Mouse (Mus musculus) intestine, embryonic 14.5 days (tissue): Measurements from ENCODE around the gene Casp7. TPM values are rescaled to one million over a fixed set of nuclear protein-coding genes. Genes with fewer than 3 reads are reported as not detected.
A peak's percentile ranks its signal among the peaks of the same experiment; 100 is the strongest.

Experiments used
- ATAC-seq: fragments of 200-750 bp; cut with Nextera tagmentation; replicated peaks from 2 replicates; pipeline ENCODE4 v1.8.0; 2017; ENCODE audit warnings: low read depth, moderate number of reproducible peaks, moderate TSS enrichment, moderate library complexity; ENCODE audit not compliant: low FRiP score, low TSS enrichment
- DNase-seq: peaks from one replicate; pipeline ENCODE4 v3.0.0-alpha.2; 2018; ENCODE audit warnings: low spot score
- H3K27ac ChIP-seq: fragments of 300-500 bp; sonication (generic); 2 replicates; pipeline ENCODE4 v1.5.1; 2014; ENCODE audit warnings: low read depth, mild to moderate bottlenecking, control low read depth
- H3K27me3 ChIP-seq: fragments of 300-500 bp; sonication (generic); replicated peaks from 2 replicates; pipeline ENCODE4 v1.6.1; 2014; ENCODE audit warnings: low read length, control low read depth; ENCODE audit not compliant: control insufficient read depth, insufficient read depth
- H3K36me3 ChIP-seq: fragments of 300-500 bp; sonication (generic); 2 replicates; pipeline ENCODE4 v1.6.1; 2014; ENCODE audit warnings: low read length, control low read depth; ENCODE audit not compliant: control insufficient read depth, insufficient read depth
- H3K4me1 ChIP-seq: fragments of 300-500 bp; sonication (generic); replicated peaks from 2 replicates; pipeline ENCODE4 v1.6.1; 2014; ENCODE audit warnings: low read length, control low read depth, mixed read lengths; ENCODE audit not compliant: control insufficient read depth, insufficient read depth
- H3K4me2 ChIP-seq: fragments of 300-500 bp; sonication (generic); 2 replicates; pipeline ENCODE4 v1.6.1; 2014; ENCODE audit warnings: low read length
- H3K4me3 ChIP-seq: fragments of 300-500 bp; sonication (generic); 2 replicates; pipeline ENCODE4 v1.5.1; 2014; ENCODE audit warnings: low read depth, low read length, control low read depth, mixed read lengths
- H3K9ac ChIP-seq: fragments of 300-500 bp; sonication (generic); 2 replicates; pipeline ENCODE4 v1.6.1; 2014; ENCODE audit warnings: mild to moderate bottlenecking, low read length
- H3K9me3 ChIP-seq: fragments of 300-500 bp; sonication (generic); 2 replicates; pipeline ENCODE4 v1.6.1; 2016; ENCODE audit warnings: low read length, control low read depth; ENCODE audit not compliant: control insufficient read depth
- WGBS: fragments of 180-500 bp; shearing (Covaris S2); extraction: QIAGEN DNeasy Blood & Tissue Kit; methylation state at CpG from one replicate; pipeline ENCODE4 v1.1.7; 2014; 5-methylcytosine and 5-hydroxymethylcytosine counted together
- polyA plus RNA-seq: library from polyadenylated mRNA; unstranded; fragments of >200 nt; fragmentation: Nextera tagmentation; extraction: Ambion mirVana; gene quantifications from 2 replicates; pipeline ENCODE4 v1.2.1, GENCODE M21; 2014

Casp7 gene
- polyA plus RNA-seq, 1 experiment from 2014 or later = 27.1 TPM

- Histone ChIP-seq H3K9ac (no peak overlapping the region), H3K36me3 (no peaks in the 10 kb centered on the region), H3K27ac (peak overlapping the region; percentile 49), H3K27me3 (no peaks in the 10 kb centered on the region), H3K4me2 (0 out of 2 replicates have a peak overlapping the region, but pooled peaks have one; percentile 22), H3K4me3 (no peak overlapping the region), H3K4me1 (peaks cover 14% of the 10 kb centered on the region), H3K9me3 (no peaks in the 10 kb centered on the region)
- 50% methylated on average over 8 of the region's 8 CpGs for WGBS
- DNase-seq (no peak), ATAC-seq (no peak)
Measured at GRCm38 (mm10) chr19:56364563-56364962, 32.4 kb upstream of the Casp7 start.

DNA sequence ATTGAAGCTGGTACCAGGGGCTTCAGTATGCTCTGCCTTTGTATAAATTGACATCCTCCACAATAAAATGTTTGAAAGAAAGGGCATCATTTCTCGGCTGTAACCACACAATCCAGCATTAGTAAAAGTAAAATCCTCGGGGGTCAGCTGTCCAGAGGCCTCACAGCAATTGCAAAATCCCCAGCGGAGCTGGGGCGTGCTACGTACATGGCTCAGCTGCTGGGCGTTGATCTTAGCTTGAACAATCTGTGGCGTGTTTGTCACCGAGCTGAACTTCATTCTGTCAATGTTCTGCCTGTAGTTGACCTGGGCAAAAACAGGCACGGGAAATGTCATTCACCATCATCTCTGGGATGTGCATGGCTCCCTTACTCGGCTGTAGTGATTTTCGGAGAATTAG is 30.8 kb upstream of the Casp7 start:
- 84% methylated on average over 11 of the region's 11 CpGs for WGBS
- H3K36me3 ChIP-seq = no peaks in the 10 kb centered on the region
- H3K27me3 ChIP-seq = no peaks in the 10 kb centered on the region
- ATAC-seq (no peak), DNase-seq (no peak)
- H3K4me2 ChIP-seq = no peak overlapping the region
- H3K4me3 ChIP-seq = no peak overlapping the region
- H3K4me1 ChIP-seq = peaks cover 14% of the 10 kb centered on the region
- H3K27ac ChIP-seq = no peak overlapping the region
- H3K9me3 ChIP-seq = no peaks in the 10 kb centered on the region
- no peak overlapping the region for H3K9ac ChIP-seq

- no peaks in the 10 kb centered on the region for H3K36me3 ChIP-seq
- H3K4me2 ChIP-seq = no peak overlapping the region
- H3K4me3 ChIP-seq = no peak overlapping the region
- peaks cover 14% of the 10 kb centered on the region for H3K4me1 ChIP-seq
- no peak overlapping the region for H3K27ac ChIP-seq
- DNase-seq = no peak
- H3K9me3 ChIP-seq = no peaks in the 10 kb centered on the region
- WGBS = 77% methylated on average over 9 of the region's 9 CpGs
- ATAC-seq = no peak
- H3K9ac ChIP-seq = no peak overlapping the region
- H3K27me3 ChIP-seq = no peaks in the 10 kb centered on the region
Measured at GRCm38 (mm10) chr19:56366625-56367024, 30.3 kb upstream of the Casp7 start.

- H3K9ac ChIP-seq = no peak overlapping the region
- H3K27me3 ChIP-seq = no peaks in the 10 kb centered on the region
- H3K4me1 ChIP-seq = peaks cover 14% of the 10 kb centered on the region
- no peak for ATAC-seq
- H3K9me3 ChIP-seq = no peaks in the 10 kb centered on the region
- H3K27ac ChIP-seq = no peak overlapping the region
- H3K4me3 ChIP-seq = no peak overlapping the region
- no peak overlapping the region for H3K4me2 ChIP-seq
- no peaks in the 10 kb centered on the region for H3K36me3 ChIP-seq
- 46% methylated on average over 7 of the region's 7 CpGs for WGBS
- DNase-seq = no peak
Measured at GRCm38 (mm10) chr19:56367778-56368177, 29.2 kb upstream of the Casp7 start.

DNA sequence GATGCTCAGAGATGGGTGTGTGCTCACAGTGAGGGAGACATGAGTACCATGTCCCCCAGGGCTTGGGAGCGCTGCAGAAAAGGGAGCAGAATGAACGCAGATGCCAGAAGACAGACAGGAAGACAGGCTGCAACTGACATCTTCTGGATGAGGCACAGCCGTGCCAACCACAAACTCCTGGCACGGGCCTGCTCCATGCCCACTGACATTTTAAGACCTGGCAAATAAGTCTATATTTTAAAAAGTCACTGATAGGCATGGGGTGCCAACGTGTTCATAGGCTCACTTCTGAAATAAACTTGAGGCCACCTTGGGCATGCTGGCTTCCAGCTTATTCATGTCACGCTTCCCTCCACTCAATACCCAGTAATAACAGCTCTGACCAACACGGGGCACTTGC is 28.0 kb upstream of the Casp7 start:
- no peaks in the 10 kb centered on the region for H3K9me3 ChIP-seq
- DNase-seq = no peak
- no peak for ATAC-seq
- no peaks in the 10 kb centered on the region for H3K36me3 ChIP-seq
- 89% methylated on average over 7 of the region's 7 CpGs for WGBS
- H3K27ac ChIP-seq = no peak overlapping the region
- no peak overlapping the region for H3K9ac ChIP-seq
- H3K4me1 ChIP-seq = peaks cover 12% of the 10 kb centered on the region
- no peak overlapping the region for H3K4me2 ChIP-seq
- no peaks in the 10 kb centered on the region for H3K27me3 ChIP-seq
- no peak overlapping the region for H3K4me3 ChIP-seq

- H3K9ac ChIP-seq = no peak overlapping the region
- no peak overlapping the region for H3K4me2 ChIP-seq
- no peaks in the 10 kb centered on the region for H3K9me3 ChIP-seq
- H3K36me3 ChIP-seq = no peaks in the 10 kb centered on the region
- H3K27me3 ChIP-seq = no peaks in the 10 kb centered on the region
- H3K27ac ChIP-seq = no peak overlapping the region
- H3K4me1 ChIP-seq = peaks cover 7% of the 10 kb centered on the region
- no peak overlapping the region for H3K4me3 ChIP-seq
- no peak for DNase-seq
- 85% methylated on average over 6 of the region's 6 CpGs for WGBS
- ATAC-seq = no peak
Measured at GRCm38 (mm10) chr19:56370389-56371150, 26.4 kb upstream of the Casp7 start.

DNA sequence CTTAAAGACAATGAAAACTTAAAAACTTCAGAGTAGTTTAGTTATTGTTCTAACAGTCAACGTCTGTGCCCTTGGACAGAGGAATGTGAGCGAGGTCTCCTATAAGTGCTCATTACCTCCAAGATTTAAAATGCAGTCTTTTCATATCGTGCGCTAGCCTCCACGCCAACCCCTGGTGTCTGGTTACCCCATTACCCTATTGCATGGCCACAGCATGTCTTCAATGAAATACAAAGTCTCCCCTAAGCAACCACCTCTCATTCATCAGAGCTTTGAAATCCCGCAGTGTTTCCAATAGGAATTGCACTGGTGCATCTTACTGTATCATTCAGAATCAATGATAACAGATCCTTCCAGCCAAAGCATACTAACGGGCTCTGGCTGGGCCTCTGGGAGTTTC is 24.7 kb upstream of the Casp7 start:
- Histone ChIP-seq H3K9ac (no peak overlapping the region), H3K9me3 (no peaks in the 10 kb centered on the region), H3K4me2 (no peak overlapping the region), H3K27ac (no peak overlapping the region), H3K27me3 (no peaks in the 10 kb centered on the region), H3K4me3 (no peak overlapping the region), H3K4me1 (peaks cover 7% of the 10 kb centered on the region), H3K36me3 (no peaks in the 10 kb centered on the region)
- ATAC-seq = no peak
- no peak for DNase-seq
- 79% methylated on average over 7 of the region's 7 CpGs for WGBS

DNA sequence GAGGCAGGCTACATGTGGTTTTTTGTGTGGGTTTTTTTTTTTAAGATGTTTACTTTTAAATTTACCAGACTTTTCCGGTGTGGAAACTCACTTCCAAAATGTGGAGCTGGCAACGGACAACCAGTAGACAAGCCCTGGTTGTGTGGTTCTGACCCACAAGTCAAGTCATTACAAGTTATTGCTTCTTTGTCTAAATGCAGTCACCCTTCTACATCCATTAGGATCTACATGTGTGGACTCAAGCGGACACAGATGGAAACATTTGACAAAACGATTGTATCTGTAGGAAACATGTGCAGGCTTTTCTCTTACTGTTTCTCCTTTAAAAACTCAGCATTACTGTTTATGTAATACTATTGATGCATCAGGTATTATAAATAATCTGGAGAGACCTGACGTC is 23.7 kb upstream of the Casp7 start:
- peaks cover 6% of the 10 kb centered on the region for H3K4me1 ChIP-seq
- no peaks in the 10 kb centered on the region for H3K9me3 ChIP-seq
- no peaks in the 10 kb centered on the region for H3K27me3 ChIP-seq
- DNase-seq = no peak
- H3K4me2 ChIP-seq = no peak overlapping the region
- H3K27ac ChIP-seq = no peak overlapping the region
- H3K4me3 ChIP-seq = no peak overlapping the region
- ATAC-seq = no peak
- H3K36me3 ChIP-seq = no peaks in the 10 kb centered on the region
- WGBS = 85% methylated on average over 5 of the region's 5 CpGs
- no peak overlapping the region for H3K9ac ChIP-seq

DNA sequence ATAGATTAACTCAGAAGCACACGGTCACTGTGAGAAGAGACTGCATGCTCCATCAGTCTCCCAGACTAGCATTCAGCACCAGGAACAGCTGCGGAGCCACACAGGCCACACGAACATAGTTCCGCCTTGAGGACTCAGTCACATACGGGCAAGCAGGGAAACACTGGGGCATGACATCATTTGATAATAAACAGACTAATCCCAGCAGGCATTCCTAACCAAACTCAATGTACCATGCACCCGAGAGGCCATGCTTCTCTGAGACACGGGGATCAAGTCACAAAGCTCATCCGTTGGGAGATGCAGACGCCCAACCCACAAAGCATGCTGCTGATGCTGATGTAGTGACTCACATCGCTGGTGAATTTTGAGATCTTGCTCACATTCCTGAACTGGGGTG is 22.9 kb upstream of the Casp7 start:
- Histone ChIP-seq H3K4me2 (no peak overlapping the region), H3K9ac (no peak overlapping the region), H3K27ac (no peak overlapping the region), H3K9me3 (no peaks in the 10 kb centered on the region), H3K4me3 (no peak overlapping the region), H3K4me1 (no peaks in the 10 kb centered on the region), H3K27me3 (no peaks in the 10 kb centered on the region), H3K36me3 (no peaks in the 10 kb centered on the region)
- DNase-seq = no peak
- 46% methylated on average over 10 of the region's 10 CpGs for WGBS
- no peak for ATAC-seq
